Mouse (Mus musculus) CH12.LX (cell line): Measurements from ENCODE around the gene Timd2. TPM values are rescaled to one million over a fixed set of nuclear protein-coding genes. Genes with fewer than 3 reads are reported as not detected.

ENCODE experiments used
- DNase-seq: peaks from one replicate; pipeline ENCODE4 v3.0.0-alpha.2; 2013; ENCODE audit errors: extremely low read depth
- H3K27ac ChIP-seq: 2 replicates; pipeline ENCODE4 v1.5.1; 2012; ENCODE audit warnings: low read depth, mild to moderate bottlenecking, control low read depth, moderate library complexity; ENCODE audit not compliant: insufficient read depth
- H3K27me3 ChIP-seq: replicated peaks from 2 replicates; pipeline ENCODE3; 2012; ENCODE audit warnings: inconsistent platforms
- H3K36me3 ChIP-seq, 2 experiments: replicated peaks in 1 of 2; 2 replicates each; pipeline versions ENCODE3 to v1.6.1; 2012; ENCODE audit warnings: inconsistent platforms in 1 of 2, low read length in 1 of 2, mild to moderate bottlenecking in 1 of 2, mixed read lengths in 1 of 2, moderate library complexity in 1 of 2; ENCODE audit not compliant: control insufficient read depth in 1 of 2, insufficient read depth in 1 of 2
- H3K4me1 ChIP-seq, 2 experiments: 2 replicates each; pipeline ENCODE4 v1.6.1; 2012; ENCODE audit warnings: inconsistent platforms in 1 of 2, moderate library complexity in 1 of 2; ENCODE audit not compliant: insufficient read depth in 2 of 2, control insufficient read depth in 1 of 2
- H3K4me2 ChIP-seq: 2 replicates; pipeline ENCODE4 v1.6.1; 2012; ENCODE audit warnings: low read depth, mild to moderate bottlenecking, control low read depth; ENCODE audit not compliant: poor library complexity, insufficient read depth, severe bottlenecking
- H3K4me3 ChIP-seq, 3 experiments: fragments of 150-350 bp in 1 of 3; sonication (generic) in 1 of 3; replicated peaks in 1 of 3; 2 replicates each; pipeline versions ENCODE3 to v1.5.1; 2011 to 2012; ENCODE audit warnings: low read depth in 2 of 3, low read length in 2 of 3, mild to moderate bottlenecking in 2 of 3, moderate library complexity in 2 of 3, control low read depth in 1 of 3, improper control_type of control experiment in 1 of 3, inconsistent platforms in 1 of 3, mixed read lengths in 1 of 3; ENCODE audit not compliant: poor library complexity in 1 of 3
- H3K79me2 ChIP-seq: replicated peaks from 2 replicates; pipeline ENCODE4 v1.6.1; 2012; ENCODE audit warnings: mild to moderate bottlenecking, moderate library complexity; ENCODE audit not compliant: control insufficient read depth, poor library complexity, insufficient read depth, severe bottlenecking; ENCODE audit errors: extremely low read depth
- H3K9ac ChIP-seq: 2 replicates; pipeline ENCODE4 v1.6.1; 2012; ENCODE audit warnings: low read depth, mild to moderate bottlenecking, control low read depth, moderate library complexity; ENCODE audit not compliant: insufficient read depth
- H3K9me3 ChIP-seq: replicated peaks from 2 replicates; pipeline ENCODE3; 2012; ENCODE audit warnings: low read length, inconsistent platforms, mixed read lengths
- BHLHE40 ChIP-seq: IDR thresholded peaks from 2 replicates; pipeline ENCODE4 v1.6.1; 2011; ENCODE audit warnings: mild to moderate bottlenecking, low read depth, low read length, improper control_type of control experiment
- CHD1 ChIP-seq: IDR thresholded peaks from 2 replicates; pipeline ENCODE4 v1.6.1; 2012; ENCODE audit warnings: low read depth, low read length, improper control_type of control experiment, inconsistent platforms
- CTCF ChIP-seq, 2 experiments: IDR thresholded peaks in 1 of 2; conservative IDR thresholded peaks in 1 of 2; 2 replicates each; pipeline ENCODE4 v1.5.1; 2011 to 2012; ENCODE audit warnings: low read depth in 2 of 2, low read length in 2 of 2, improper control_type of control experiment in 1 of 2, inconsistent platforms in 1 of 2, mild to moderate bottlenecking in 1 of 2, moderate library complexity in 1 of 2
- E2F4 ChIP-seq: IDR thresholded peaks from 2 replicates; pipeline ENCODE4 v1.6.1; 2011; ENCODE audit warnings: low read depth, low read length, improper control_type of control experiment; ENCODE audit not compliant: insufficient replicate concordance
- ELF1 ChIP-seq: IDR thresholded peaks from 2 replicates; pipeline ENCODE4 v1.6.1; 2014; ENCODE audit warnings: low read depth, mild to moderate bottlenecking, inconsistent platforms, low read length, improper control_type of control experiment
- EP300 ChIP-seq: IDR thresholded peaks from 2 replicates; pipeline ENCODE4 v1.6.1; 2011; ENCODE audit warnings: low read length, improper control_type of control experiment
- ETS1 ChIP-seq: conservative IDR thresholded peaks from 2 replicates; pipeline ENCODE4 v1.6.1; 2012; ENCODE audit warnings: low read depth, mild to moderate bottlenecking, inconsistent platforms, low read length, improper control_type of control experiment, moderate library complexity
- GABPA ChIP-seq: IDR thresholded peaks from 2 replicates; pipeline ENCODE4 v1.6.1; 2012; ENCODE audit warnings: low read depth, low read length, improper control_type of control experiment, inconsistent platforms; ENCODE audit not compliant: insufficient replicate concordance
- HCFC1 ChIP-seq: IDR thresholded peaks from 2 replicates; pipeline ENCODE4 v1.6.1; 2012; ENCODE audit warnings: low read depth, mild to moderate bottlenecking, inconsistent platforms, low read length, improper control_type of control experiment
- IRF4 ChIP-seq: IDR thresholded peaks from 2 replicates; pipeline ENCODE4 v1.6.1; 2014; ENCODE audit warnings: low read depth, mild to moderate bottlenecking, inconsistent platforms, low read length, improper control_type of control experiment
- JUN ChIP-seq: IDR thresholded peaks from 2 replicates; pipeline ENCODE4 v1.6.1; 2011; ENCODE audit warnings: low read depth, mild to moderate bottlenecking, low read length, improper control_type of control experiment, moderate library complexity; ENCODE audit not compliant: insufficient read depth
- JUND ChIP-seq: conservative IDR thresholded peaks from 2 replicates; pipeline ENCODE4 v1.6.1; 2011; ENCODE audit warnings: low read depth, low read length, improper control_type of control experiment
- KAT2A ChIP-seq: IDR thresholded peaks from 2 replicates; pipeline ENCODE4 v1.6.1; 2012; ENCODE audit warnings: low read length, improper control_type of control experiment, inconsistent platforms; ENCODE audit not compliant: insufficient replicate concordance
- MAFK ChIP-seq: IDR thresholded peaks from 2 replicates; pipeline ENCODE4 v1.6.1; 2011; ENCODE audit warnings: low read length, improper control_type of control experiment; ENCODE audit not compliant: insufficient replicate concordance
- MAX ChIP-seq: IDR thresholded peaks from 2 replicates; pipeline ENCODE4 v1.6.1; 2011; ENCODE audit warnings: low read length, improper control_type of control experiment
- MAZ ChIP-seq: IDR thresholded peaks from 2 replicates; pipeline ENCODE4 v1.6.1; 2012; ENCODE audit warnings: low read depth, mild to moderate bottlenecking, inconsistent platforms, low read length, improper control_type of control experiment, moderate library complexity
- MEF2A ChIP-seq: IDR thresholded peaks from 2 replicates; pipeline ENCODE4 v1.6.1; 2014; ENCODE audit warnings: low read depth, mild to moderate bottlenecking, inconsistent platforms, low read length, improper control_type of control experiment, borderline replicate concordance
- MXI1 ChIP-seq: IDR thresholded peaks from 2 replicates; pipeline ENCODE4 v1.6.1; 2011; ENCODE audit warnings: mild to moderate bottlenecking, low read depth, low read length, improper control_type of control experiment
- MYC ChIP-seq: IDR thresholded peaks from 2 replicates; pipeline ENCODE4 v1.6.1; 2011; ENCODE audit warnings: low read depth, mild to moderate bottlenecking, improper control_type of control experiment, low read length
- NELFE ChIP-seq: IDR thresholded peaks from 2 replicates; pipeline ENCODE4 v1.6.1; 2011; ENCODE audit warnings: low read depth, low read length, improper control_type of control experiment
- NRF1 ChIP-seq: IDR thresholded peaks from 2 replicates; pipeline ENCODE4 v1.6.1; 2014; ENCODE audit warnings: low read depth, mild to moderate bottlenecking, inconsistent platforms, low read length, improper control_type of control experiment, moderate library complexity
- POLR2A ChIP-seq: IDR thresholded peaks from 2 replicates; pipeline ENCODE4 v1.6.1; 2011; ENCODE audit warnings: low read depth, mild to moderate bottlenecking, improper control_type of control experiment, low read length
- RAD21 ChIP-seq: IDR thresholded peaks from 2 replicates; pipeline ENCODE4 v1.6.1; 2011; ENCODE audit warnings: low read depth, mild to moderate bottlenecking, low read length, improper control_type of control experiment, moderate library complexity
- RCOR1 ChIP-seq: conservative IDR thresholded peaks from 2 replicates; pipeline ENCODE4 v1.6.1; 2012; ENCODE audit warnings: low read depth, mild to moderate bottlenecking, inconsistent platforms, low read length, improper control_type of control experiment
- SIN3A ChIP-seq: IDR thresholded peaks from 2 replicates; pipeline ENCODE4 v1.6.1; 2012; ENCODE audit warnings: low read length, improper control_type of control experiment, inconsistent platforms
- SMC3 ChIP-seq: IDR thresholded peaks from 2 replicates; pipeline ENCODE4 v1.6.1; 2011; ENCODE audit warnings: low read depth, low read length, improper control_type of control experiment
- TBP ChIP-seq: conservative IDR thresholded peaks from 2 replicates; pipeline ENCODE4 v1.6.1; 2011; ENCODE audit warnings: low read depth, low read length, improper control_type of control experiment
- TCF12 ChIP-seq: IDR thresholded peaks from 2 replicates; pipeline ENCODE4 v1.6.1; 2014; ENCODE audit warnings: low read depth, mild to moderate bottlenecking, inconsistent platforms, low read length, improper control_type of control experiment
- UBTF ChIP-seq: IDR thresholded peaks from 2 replicates; pipeline ENCODE4 v1.6.1; 2012; ENCODE audit warnings: low read depth, mild to moderate bottlenecking, inconsistent platforms, low read length, improper control_type of control experiment, moderate library complexity
- USF1 ChIP-seq: IDR thresholded peaks from 2 replicates; pipeline ENCODE4 v1.6.1; 2014; ENCODE audit warnings: low read depth, mild to moderate bottlenecking, inconsistent platforms, low read length, improper control_type of control experiment
- USF2 ChIP-seq: conservative IDR thresholded peaks from 2 replicates; pipeline ENCODE4 v1.6.1; 2011; ENCODE audit warnings: low read depth, low read length, improper control_type of control experiment
- ZKSCAN1 ChIP-seq: IDR thresholded peaks from 2 replicates; pipeline ENCODE4 v1.6.1; 2012; ENCODE audit warnings: low read depth, inconsistent platforms, low read length, improper control_type of control experiment, borderline replicate concordance
- ZMIZ1 ChIP-seq: IDR thresholded peaks from 2 replicates; pipeline ENCODE4 v1.6.1; 2012; ENCODE audit warnings: low read depth, mild to moderate bottlenecking, inconsistent platforms, low read length, improper control_type of control experiment
- ZNF384 ChIP-seq: IDR thresholded peaks from 2 replicates; pipeline ENCODE4 v1.6.1; 2012; ENCODE audit warnings: low read depth, low read length, improper control_type of control experiment, inconsistent platforms
- dilution Hi-C: fragments of 300-500 bp; cut with MboI; formaldehyde crosslinking; loops from 2 replicates; pipeline ENCODE4 v1.14.3; 2020; ENCODE audit warnings: low sequenced_read_pairs; ENCODE audit not compliant: extremely low pct_unique_long_range_greater_than_20kb, extremely low pct_ligation_motif_present
- in situ Hi-C: fragments of 300-500 bp; cut with MboI; formaldehyde crosslinking; loops from 3 replicates; pipeline ENCODE4 v1.14.3; 2019; ENCODE audit warnings: low sequenced_read_pairs, low pct_ligation_motif_present, low pct_unique_long_range_greater_than_20kb, mixed read lengths
- polyA plus RNA-seq: library from polyadenylated mRNA; unstranded; fragments of >175 nt; gene quantifications from 2 replicates; pipeline ENCODE4 v1.2.1, GENCODE M21; 2012; ENCODE audit warnings: low read depth; ENCODE audit not compliant: insufficient read length
- total RNA-seq, 2 experiments: library from RNA; depleted of rRNA; stranded (reverse); fragments of 300-350 nt in 1 of 2; fragments of >200 nt in 1 of 2; gene quantifications; 2 replicates each; pipeline ENCODE4 v1.2.3; 2012 to 2014

Gene Timd2
- total and polyA plus RNA-seq, 3 experiments = 66.3 to 241 (median 119) TPM

GRCm38 (mm10) chr11:46697433-46698277 lies 9.2 kb downstream of the Timd2 start:
- TF ChIP-seq MEF2A (peak; percentile 20; the same call in 1 of the 2 replicates), JUND (no peak; the same call in 1 of the 2 replicates), UBTF (no peak; the same call in 1 of the 2 replicates), KAT2A (no peak), ELF1 (no peak), ZNF384 (no peak), IRF4 (0 out of 2 replicates have a peak, but pooled peaks have one; percentile 34), TBP (peak; percentile 51; the same call in 1 of the 2 replicates), E2F4 (no peak), MYC (peak; percentile 95), SIN3A (peak; percentile 41; the same call in 1 of the 2 replicates), ZKSCAN1 (no peak), MAFK (no peak), USF2 (no peak), NELFE (0 out of 2 replicates have a peak, but pooled peaks have one; percentile 43), JUN (no peak), MAX (peak; percentile 71; the same call in 1 of the 2 replicates), RCOR1 (no peak; the same call in 1 of the 2 replicates), ETS1 (peak; percentile 41), POLR2A (no peak), GABPA (no peak), TCF12 (peak; percentile 47; the same call in 1 of the 2 replicates), RAD21 (no peak), CTCF (conservative IDR thresholded peaks at IDR 0.05 in 1 of 2, IDR thresholded peaks at IDR 0.05 in 1 of 2; ENCODE audit: low read depth in 2 of 2, low read length in 2 of 2) (no peak), EP300 (peak; percentile 29; the same call in 1 of the 2 replicates), MXI1 (peak; percentile 69), HCFC1 (peak; percentile 24; the same call in 1 of the 2 replicates), BHLHE40 (no peak), CHD1 (peak; percentile 61), USF1 (no peak), SMC3 (no peak), MAZ (no peak), ZMIZ1 (no peak; the same call in 1 of the 2 replicates), NRF1 (no peak)
- H3K4me1 ChIP-seq = peaks cover 0 to 36% of the 10 kb centered on the region in 2 experiments; a peak in 2 of 4 replicates
- peak overlapping the region; percentile 47 to 69 (median 56) for H3K4me3 ChIP-seq
- H3K27ac ChIP-seq = peak overlapping the region; percentile 11; the same call in 1 of the 2 replicates
- H3K36me3 ChIP-seq = peaks cover 0 to 8% of the 10 kb centered on the region in 2 experiments
- peak; percentile 58 for DNase-seq
- no peaks in the 10 kb centered on the region for H3K27me3 ChIP-seq
- dilution Hi-C loops (no loop called here), in situ Hi-C loops (loop anchor here (10.0 kb wide), 1 partner anchor 47 kb away; no protein-coding TSS in a partner anchor)
- H3K4me2 ChIP-seq = peak overlapping the region; percentile 97
- peaks cover 8% of the 10 kb centered on the region for H3K9me3 ChIP-seq
- H3K9ac ChIP-seq = peak overlapping the region; percentile 71
- peaks cover 23% of the 10 kb centered on the region for H3K79me2 ChIP-seq
